Mouse (Mus musculus): ENCODE measurements around the gene St6galnac3.

DNA sequence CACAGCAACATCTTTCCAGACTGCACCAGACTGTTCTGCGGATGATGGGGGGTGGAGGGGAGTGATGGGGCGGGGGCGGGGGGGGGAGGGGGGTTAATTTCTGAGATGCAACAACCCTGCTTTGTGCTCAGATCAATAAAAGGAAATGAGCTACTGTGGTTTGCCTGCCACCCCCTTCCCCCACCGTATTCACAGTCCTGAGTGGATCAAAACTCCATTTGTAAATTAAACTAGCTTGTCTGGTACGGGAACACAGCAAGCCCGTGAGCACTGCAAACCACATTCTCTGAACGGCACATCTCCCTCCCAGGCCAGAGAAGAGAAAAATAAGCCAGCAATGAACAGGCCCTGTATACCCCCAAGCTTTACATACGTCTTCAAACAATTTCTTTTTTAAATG is 76.3 kb downstream of the St6galnac3 start:
- no peak for TF ChIP-seq CTCF (IDR thresholded peaks at IDR 0.05; ENCODE audit: borderline replicate concordance, extremely low read depth, insufficient read depth, insufficient read length)
- TF ChIP-seq POLR2A (IDR thresholded peaks at IDR 0.05; ENCODE audit: borderline replicate concordance, extremely low read depth, insufficient read depth, insufficient read length, poor library complexity, severe bottlenecking), result no peak
